Mouse (Mus musculus) c-Kit-positive CD71-negative TER-119-negative erythroid progenitor cells, embryonic 14.5 days (primary cell): Measurements from ENCODE around the gene Olfr1507.

Source experiments
- DNase-seq: peaks from one replicate; pipeline ENCODE4 v3.0.0-alpha.2; 2013; ENCODE audit warnings: low read depth

The Olfr1507 gene

GRCm38 (mm10) chr14:52495516-52495915 lies at the start of gene Olfr1507:
Gene Olfr1507 (minus strand): TSS chr14:52495749.
- no peak for DNase-seq

GRCm38 (mm10) chr14:52533336-52533735 lies 37.8 kb upstream of the Olfr1507 start:
- DNase-seq = no peak

- no peak for DNase-seq
Observed at GRCm38 (mm10) chr14:52524952-52525351, 29.4 kb upstream of the Olfr1507 start.

GRCm38 (mm10) chr14:52467395-52467794 lies 28.2 kb downstream of the Olfr1507 start, which contains the start of gene Olfr1508:
Gene Olfr1508 (minus strand): TSS chr14:52467495.
- no peak for DNase-seq

GRCm38 (mm10) chr14:52465738-52466137 lies 29.8 kb downstream of the Olfr1507 start:
- no peak for DNase-seq

- no peak for DNase-seq
Observed at GRCm38 (mm10) chr14:52461928-52462327, 33.6 kb downstream of the Olfr1507 start.

GRCm38 (mm10) chr14:52451138-52451537 lies 44.4 kb downstream of the Olfr1507 start:
- peak; percentile 43 for DNase-seq

- DNase-seq = no peak
Observed at GRCm38 (mm10) chr14:52442690-52443089, 52.9 kb downstream of the Olfr1507 start, which contains the start of gene Olfr1509. Gene Olfr1509 (plus strand): TSS chr14:52442990.
